Mouse (Mus musculus): ENCODE measurements at regions not wholly inside any gene's neighbourhood (a gene's known extent, or its start where the extent isn't known, plus 50 kb on each side); places are given as distances from the start of the nearest gene placed in this dataset.

- no peak for ATAC-seq
These were observed 90.6 kb downstream of the Zfp706 start for GRCm38 (mm10) chr15:36916998-36917397.

- no peak for ATAC-seq
These were observed 93.1 kb downstream of the Zfp706 start for GRCm38 (mm10) chr15:36914239-36915100.

- no peak for ATAC-seq
These were observed 94.3 kb downstream of the Zfp706 start for GRCm38 (mm10) chr15:36913308-36913707.

- ATAC-seq = no peak
These were observed 97.3 kb downstream of the Zfp706 start for GRCm38 (mm10) chr15:36910272-36910671.

- ATAC-seq = no peak
These were observed 98.1 kb downstream of the Zfp706 start for GRCm38 (mm10) chr15:36909494-36909893.

- no peak for ATAC-seq
These were observed 100.8 kb downstream of the Zfp706 start for GRCm38 (mm10) chr15:36906789-36907188.

GRCm38 (mm10) chr15:36906052-36906451 lies 101.5 kb downstream of the Zfp706 start:
- no peak for ATAC-seq

- ATAC-seq = no peak
These were observed 103.7 kb downstream of the Zfp706 start for GRCm38 (mm10) chr15:36903922-36904321.

- no peak for ATAC-seq
These were observed 104.3 kb downstream of the Zfp706 start for GRCm38 (mm10) chr15:36903309-36903708.

GRCm38 (mm10) chr15:36901830-36902285 lies 105.7 kb downstream of the Zfp706 start:
- peak; percentile 58 for ATAC-seq

- no peak for ATAC-seq
These were observed 106.2 kb downstream of the Zfp706 start for GRCm38 (mm10) chr15:36901350-36901749.

- ATAC-seq = no peak
These were observed 106.6 kb downstream of the Zfp706 start for GRCm38 (mm10) chr15:36900940-36901339.

GRCm38 (mm10) chr15:36899882-36900281 lies 107.7 kb downstream of the Zfp706 start:
- ATAC-seq = no peak

- no peak for ATAC-seq
These were observed 108.6 kb downstream of the Zfp706 start for GRCm38 (mm10) chr15:36898857-36899523.

GRCm38 (mm10) chr15:36898326-36898725 lies 109.2 kb downstream of the Zfp706 start:
- no peak for ATAC-seq

GRCm38 (mm10) chr15:36896265-36896664 lies 111.3 kb downstream of the Zfp706 start:
- no peak for ATAC-seq

- ATAC-seq = no peak
These were observed 112.5 kb downstream of the Zfp706 start for GRCm38 (mm10) chr15:36895031-36895430.

- no peak for ATAC-seq
These were observed 114.1 kb downstream of the Zfp706 start for GRCm38 (mm10) chr15:36893407-36893969.

GRCm38 (mm10) chr15:36892576-36893205 lies 114.9 kb downstream of the Zfp706 start:
- ATAC-seq = no peak

GRCm38 (mm10) chr15:36891851-36892250 lies 115.7 kb downstream of the Zfp706 start:
- no peak for ATAC-seq

GRCm38 (mm10) chr15:36891296-36891695 lies 116.3 kb downstream of the Zfp706 start:
- no peak for ATAC-seq

- no peak for ATAC-seq
These were observed 118.5 kb downstream of the Zfp706 start for GRCm38 (mm10) chr15:36889072-36889471.

All from activated CD4-positive, CD25-positive, alpha-beta regulatory T cell, adult 4 months (primary cell).